Mouse (Mus musculus) CH12.LX (cell line): ENCODE measurements around the gene Cd3e. TPM values are rescaled to one million over a fixed set of nuclear protein-coding genes. Genes with fewer than 3 reads are reported as not detected.

Experiments used
- DNase-seq: peaks from one replicate; pipeline ENCODE4 v3.0.0-alpha.2; 2013; ENCODE audit errors: extremely low read depth
- H3K27ac ChIP-seq: 2 replicates; pipeline ENCODE4 v1.5.1; 2012; ENCODE audit warnings: low read depth, mild to moderate bottlenecking, control low read depth, moderate library complexity; ENCODE audit not compliant: insufficient read depth
- H3K27me3 ChIP-seq: replicated peaks from 2 replicates; pipeline ENCODE3; 2012; ENCODE audit warnings: inconsistent platforms
- H3K36me3 ChIP-seq, 2 experiments: replicated peaks in 1 of 2; 2 replicates each; pipeline versions ENCODE3 to v1.6.1; 2012; ENCODE audit warnings: inconsistent platforms in 1 of 2, low read length in 1 of 2, mild to moderate bottlenecking in 1 of 2, mixed read lengths in 1 of 2, moderate library complexity in 1 of 2; ENCODE audit not compliant: control insufficient read depth in 1 of 2, insufficient read depth in 1 of 2
- H3K4me1 ChIP-seq, 2 experiments: 2 replicates each; pipeline ENCODE4 v1.6.1; 2012; ENCODE audit warnings: inconsistent platforms in 1 of 2, moderate library complexity in 1 of 2; ENCODE audit not compliant: insufficient read depth in 2 of 2, control insufficient read depth in 1 of 2
- H3K4me2 ChIP-seq: 2 replicates; pipeline ENCODE4 v1.6.1; 2012; ENCODE audit warnings: low read depth, mild to moderate bottlenecking, control low read depth; ENCODE audit not compliant: poor library complexity, insufficient read depth, severe bottlenecking
- H3K4me3 ChIP-seq, 3 experiments: fragments of 150-350 bp in 1 of 3; sonication (generic) in 1 of 3; replicated peaks in 1 of 3; 2 replicates each; pipeline versions ENCODE3 to v1.5.1; 2011 to 2012; ENCODE audit warnings: low read depth in 2 of 3, low read length in 2 of 3, mild to moderate bottlenecking in 2 of 3, moderate library complexity in 2 of 3, control low read depth in 1 of 3, improper control_type of control experiment in 1 of 3, inconsistent platforms in 1 of 3, mixed read lengths in 1 of 3; ENCODE audit not compliant: poor library complexity in 1 of 3
- H3K79me2 ChIP-seq: replicated peaks from 2 replicates; pipeline ENCODE4 v1.6.1; 2012; ENCODE audit warnings: mild to moderate bottlenecking, moderate library complexity; ENCODE audit not compliant: control insufficient read depth, poor library complexity, insufficient read depth, severe bottlenecking; ENCODE audit errors: extremely low read depth
- H3K9ac ChIP-seq: 2 replicates; pipeline ENCODE4 v1.6.1; 2012; ENCODE audit warnings: low read depth, mild to moderate bottlenecking, control low read depth, moderate library complexity; ENCODE audit not compliant: insufficient read depth
- H3K9me3 ChIP-seq: replicated peaks from 2 replicates; pipeline ENCODE3; 2012; ENCODE audit warnings: low read length, inconsistent platforms, mixed read lengths
- CHD2 ChIP-seq: IDR thresholded peaks from 2 replicates; pipeline ENCODE4 v1.6.1; 2011; ENCODE audit warnings: low read length, improper control_type of control experiment
- CTCF ChIP-seq, 2 experiments: IDR thresholded peaks in 1 of 2; conservative IDR thresholded peaks in 1 of 2; 2 replicates each; pipeline ENCODE4 v1.5.1; 2011 to 2012; ENCODE audit warnings: low read depth in 2 of 2, low read length in 2 of 2, improper control_type of control experiment in 1 of 2, inconsistent platforms in 1 of 2, mild to moderate bottlenecking in 1 of 2, moderate library complexity in 1 of 2
- ETS1 ChIP-seq: conservative IDR thresholded peaks from 2 replicates; pipeline ENCODE4 v1.6.1; 2012; ENCODE audit warnings: low read depth, mild to moderate bottlenecking, inconsistent platforms, low read length, improper control_type of control experiment, moderate library complexity
- HCFC1 ChIP-seq: IDR thresholded peaks from 2 replicates; pipeline ENCODE4 v1.6.1; 2012; ENCODE audit warnings: low read depth, mild to moderate bottlenecking, inconsistent platforms, low read length, improper control_type of control experiment
- KAT2A ChIP-seq: IDR thresholded peaks from 2 replicates; pipeline ENCODE4 v1.6.1; 2012; ENCODE audit warnings: low read length, improper control_type of control experiment, inconsistent platforms; ENCODE audit not compliant: insufficient replicate concordance
- MAFK ChIP-seq: IDR thresholded peaks from 2 replicates; pipeline ENCODE4 v1.6.1; 2011; ENCODE audit warnings: low read length, improper control_type of control experiment; ENCODE audit not compliant: insufficient replicate concordance
- PAX5 ChIP-seq: IDR thresholded peaks from 2 replicates; pipeline ENCODE4 v1.6.1; 2012; ENCODE audit warnings: low read length, inconsistent platforms, mixed read lengths
- POLR2A ChIP-seq: IDR thresholded peaks from 2 replicates; pipeline ENCODE4 v1.6.1; 2011; ENCODE audit warnings: low read depth, mild to moderate bottlenecking, improper control_type of control experiment, low read length
- RAD21 ChIP-seq: IDR thresholded peaks from 2 replicates; pipeline ENCODE4 v1.6.1; 2011; ENCODE audit warnings: low read depth, mild to moderate bottlenecking, low read length, improper control_type of control experiment, moderate library complexity
- SMC3 ChIP-seq: IDR thresholded peaks from 2 replicates; pipeline ENCODE4 v1.6.1; 2011; ENCODE audit warnings: low read depth, low read length, improper control_type of control experiment
- TBP ChIP-seq: conservative IDR thresholded peaks from 2 replicates; pipeline ENCODE4 v1.6.1; 2011; ENCODE audit warnings: low read depth, low read length, improper control_type of control experiment
- UBTF ChIP-seq: IDR thresholded peaks from 2 replicates; pipeline ENCODE4 v1.6.1; 2012; ENCODE audit warnings: low read depth, mild to moderate bottlenecking, inconsistent platforms, low read length, improper control_type of control experiment, moderate library complexity
- USF1 ChIP-seq: IDR thresholded peaks from 2 replicates; pipeline ENCODE4 v1.6.1; 2014; ENCODE audit warnings: low read depth, mild to moderate bottlenecking, inconsistent platforms, low read length, improper control_type of control experiment
- ZC3H11A ChIP-seq: IDR thresholded peaks from 2 replicates; pipeline ENCODE4 v1.6.1; 2012; ENCODE audit warnings: low read depth, mild to moderate bottlenecking, inconsistent platforms, low read length, improper control_type of control experiment
- ZKSCAN1 ChIP-seq: IDR thresholded peaks from 2 replicates; pipeline ENCODE4 v1.6.1; 2012; ENCODE audit warnings: low read depth, inconsistent platforms, low read length, improper control_type of control experiment, borderline replicate concordance
- ZNF384 ChIP-seq: IDR thresholded peaks from 2 replicates; pipeline ENCODE4 v1.6.1; 2012; ENCODE audit warnings: low read depth, low read length, improper control_type of control experiment, inconsistent platforms
- dilution Hi-C: fragments of 300-500 bp; cut with MboI; formaldehyde crosslinking; loops from 2 replicates; pipeline ENCODE4 v1.14.3; 2020; ENCODE audit warnings: low sequenced_read_pairs; ENCODE audit not compliant: extremely low pct_unique_long_range_greater_than_20kb, extremely low pct_ligation_motif_present
- in situ Hi-C: fragments of 300-500 bp; cut with MboI; formaldehyde crosslinking; loops from 3 replicates; pipeline ENCODE4 v1.14.3; 2019; ENCODE audit warnings: low sequenced_read_pairs, low pct_ligation_motif_present, low pct_unique_long_range_greater_than_20kb, mixed read lengths
- polyA plus RNA-seq: library from polyadenylated mRNA; unstranded; fragments of >175 nt; gene quantifications from 2 replicates; pipeline ENCODE4 v1.2.1, GENCODE M21; 2012; ENCODE audit warnings: low read depth; ENCODE audit not compliant: insufficient read length
- total RNA-seq, 2 experiments: library from RNA; depleted of rRNA; stranded (reverse); fragments of 300-350 nt in 1 of 2; fragments of >200 nt in 1 of 2; gene quantifications; 2 replicates each; pipeline ENCODE4 v1.2.3; 2012 to 2014

Gene Cd3e
- total and polyA plus RNA-seq, 3 experiments, result not detected

- TF ChIP-seq ZC3H11A (peak; percentile 12; the same call in 1 of the 2 replicates), CTCF (conservative IDR thresholded peaks at IDR 0.05 in 1 of 2, IDR thresholded peaks at IDR 0.05 in 1 of 2; ENCODE audit: low read depth in 2 of 2, low read length in 2 of 2) (peak in 1 of 2 experiments; percentile 66; a peak in 2 of 4 replicates), RAD21 (peak; percentile 63), ZNF384 (no peak), SMC3 (peak; percentile 69)
- TF ChIP-seq, all 38 proteins: peak for 4
- Histone ChIP-seq H3K36me3 (no peaks in the 10 kb centered on the region), H3K27me3 (no peaks in the 10 kb centered on the region), H3K4me2 (no peak overlapping the region), H3K27ac (no peak overlapping the region), H3K4me3 (no peak overlapping the region), H3K4me1 (no peaks in the 10 kb centered on the region), H3K9me3 (peaks cover 6% of the 10 kb centered on the region), H3K9ac (no peak overlapping the region), H3K79me2 (no peaks in the 10 kb centered on the region)
- dilution Hi-C loops, result no loop called here
- in situ Hi-C loops, result loop anchor here (25.0 kb wide), 1 partner anchor 372 kb away; the partner anchor contains the start of gene Fxyd2
- no peak for DNase-seq
These were observed 5.5 kb upstream of the Cd3e start for GRCm38 (mm10) chr9:45014879-45015278.

- Histone ChIP-seq H3K79me2 (no peaks in the 10 kb centered on the region), H3K9ac (no peak overlapping the region), H3K4me3 (no peak overlapping the region), H3K9me3 (peaks cover 6% of the 10 kb centered on the region), H3K4me2 (no peak overlapping the region), H3K27me3 (no peaks in the 10 kb centered on the region), H3K36me3 (no peaks in the 10 kb centered on the region), H3K4me1 (peaks cover 15 to 25% of the 10 kb centered on the region in 2 experiments), H3K27ac (no peak overlapping the region)
- in situ Hi-C loops, result loop anchor here (25.0 kb wide), 1 partner anchor 376 kb away; the partner anchor contains the start of gene Fxyd2
- no peak for DNase-seq
- dilution Hi-C loops, result no loop called here
- TF ChIP-seq MAFK (no peak), SMC3 (no peak), CHD2 (no peak), KAT2A (no peak), PAX5 (no peak), ETS1 (no peak), ZKSCAN1 (no peak), TBP (no peak), USF1 (no peak), UBTF (no peak), HCFC1 (no peak), POLR2A (no peak), RAD21 (no peak)
These were observed 1.9 kb upstream of the Cd3e start for GRCm38 (mm10) chr9:45011291-45011690.
